Mouse (Mus musculus): ENCODE measurements around the gene Plin4.

The Plin4 gene

GRCm38 (mm10) chr17:56109219-56110051 lies at the start of gene Plin4:
Plin4 (minus strand) TSS chr17:56109803.
- DNase-seq (ENCODE audit: low read depth, low spot score) = no peak

GRCm38 (mm10) chr17:56153643-56154042 lies 44.0 kb upstream of the Plin4 start:
- DNase-seq (ENCODE audit: low read depth, low spot score) = no peak

- DNase-seq (ENCODE audit: low read depth, low spot score) = no peak
Measured at GRCm38 (mm10) chr17:56149897-56150296, 40.3 kb upstream of the Plin4 start.

GRCm38 (mm10) chr17:56148790-56149618 lies 39.4 kb upstream of the Plin4 start:
- no peak for DNase-seq (ENCODE audit: low read depth, low spot score)

GRCm38 (mm10) chr17:56148280-56148679 lies 38.7 kb upstream of the Plin4 start:
- DNase-seq (ENCODE audit: low read depth, low spot score) = no peak

GRCm38 (mm10) chr17:56147420-56147819 lies 37.8 kb upstream of the Plin4 start:
- DNase-seq (ENCODE audit: low read depth, low spot score) = no peak

GRCm38 (mm10) chr17:56146131-56146530 lies 36.5 kb upstream of the Plin4 start:
- DNase-seq (ENCODE audit: low read depth, low spot score) = no peak

GRCm38 (mm10) chr17:56144546-56144945 lies 34.9 kb upstream of the Plin4 start:
- DNase-seq (ENCODE audit: low read depth, low spot score) = no peak

GRCm38 (mm10) chr17:56141702-56142605 lies 32.4 kb upstream of the Plin4 start:
- peak; percentile 45 for DNase-seq (ENCODE audit: low read depth, low spot score)

GRCm38 (mm10) chr17:56139858-56140595 lies 30.4 kb upstream of the Plin4 start, which contains the start of gene Sema6b:
Sema6b (minus strand) TSS chr17:56140343.
- DNase-seq (ENCODE audit: low read depth, low spot score) = peak; percentile 67

GRCm38 (mm10) chr17:56139355-56139754 lies 29.8 kb upstream of the Plin4 start:
- no peak for DNase-seq (ENCODE audit: low read depth, low spot score)

- peak; percentile 47 for DNase-seq (ENCODE audit: low read depth, low spot score)
Measured at GRCm38 (mm10) chr17:56137839-56138613, 28.4 kb upstream of the Plin4 start.

GRCm38 (mm10) chr17:56136558-56136957 lies 27.0 kb upstream of the Plin4 start:
- no peak for DNase-seq (ENCODE audit: low read depth, low spot score)

GRCm38 (mm10) chr17:56134463-56134971 lies 24.9 kb upstream of the Plin4 start:
- peak; percentile 68 for DNase-seq (ENCODE audit: low read depth, low spot score)

GRCm38 (mm10) chr17:56133457-56134363 lies 24.1 kb upstream of the Plin4 start:
- DNase-seq (ENCODE audit: low read depth, low spot score) = no peak

GRCm38 (mm10) chr17:56132661-56133060 lies 23.1 kb upstream of the Plin4 start:
- DNase-seq (ENCODE audit: low read depth, low spot score) = peak; percentile 64

GRCm38 (mm10) chr17:56131814-56132213 lies 22.2 kb upstream of the Plin4 start:
- peak; percentile 87 for DNase-seq (ENCODE audit: low read depth, low spot score)

GRCm38 (mm10) chr17:56131136-56131535 lies 21.5 kb upstream of the Plin4 start:
- peak; percentile 67 for DNase-seq (ENCODE audit: low read depth, low spot score)

GRCm38 (mm10) chr17:56128246-56128645 lies 18.6 kb upstream of the Plin4 start:
- DNase-seq (ENCODE audit: low read depth, low spot score) = no peak
